Mouse (Mus musculus): ENCODE results near the gene Spns3.
"Not testable (repeated sequence)": the region's sequence is repeated elsewhere in the genome, so short reads cannot be mapped to it uniquely, and the experiment has no call there.

Gene Spns3

GRCm38 (mm10) chr11:72556470-72556869 is 6.2 kb upstream of the Spns3 start:
- DNase-seq: no peak

- peak; percentile 48 for DNase-seq
These were observed 1.3 kb upstream of the Spns3 start for GRCm38 (mm10) chr11:72551531-72552105.

- DNase-seq: no peak
These were observed 3.1 kb downstream of the Spns3 start for GRCm38 (mm10) chr11:72547181-72547580.

- no peak for DNase-seq
These were observed 5.6 kb downstream of the Spns3 start for GRCm38 (mm10) chr11:72544716-72545115.

GRCm38 (mm10) chr11:72543692-72544091 is 6.6 kb downstream of the Spns3 start:
- not testable (repeated sequence) for DNase-seq

GRCm38 (mm10) chr11:72542586-72542985 is 7.7 kb downstream of the Spns3 start:
- no peak for DNase-seq

- DNase-seq: no peak
These were observed 8.4 kb downstream of the Spns3 start for GRCm38 (mm10) chr11:72541928-72542327.

- peak; percentile 23 for DNase-seq
These were observed 9.9 kb downstream of the Spns3 start for GRCm38 (mm10) chr11:72540437-72540836.

GRCm38 (mm10) chr11:72538811-72539210 is 11.5 kb downstream of the Spns3 start:
- no peak for DNase-seq

- peak; percentile 32 for DNase-seq
These were observed 12.1 kb downstream of the Spns3 start for GRCm38 (mm10) chr11:72538037-72538755.

GRCm38 (mm10) chr11:72537503-72537902 is 12.8 kb downstream of the Spns3 start:
- DNase-seq: no peak

GRCm38 (mm10) chr11:72535519-72535918 is 14.8 kb downstream of the Spns3 start:
- no peak for DNase-seq

- no peak for DNase-seq
These were observed 17.4 kb downstream of the Spns3 start for GRCm38 (mm10) chr11:72532890-72533289.

- DNase-seq: peak; percentile 44
These were observed 18.7 kb downstream of the Spns3 start for GRCm38 (mm10) chr11:72531632-72532031.

- DNase-seq: no peak
These were observed 19.2 kb downstream of the Spns3 start for GRCm38 (mm10) chr11:72531144-72531543.

GRCm38 (mm10) chr11:72526190-72526589 is 24.1 kb downstream of the Spns3 start:
- DNase-seq: no peak

GRCm38 (mm10) chr11:72523711-72524110 is 26.6 kb downstream of the Spns3 start:
- DNase-seq: no peak

- peak; percentile 70 for DNase-seq
These were observed 27.7 kb downstream of the Spns3 start for GRCm38 (mm10) chr11:72522616-72523041.

GRCm38 (mm10) chr11:72521598-72522541 is 28.4 kb downstream of the Spns3 start:
- DNase-seq: no peak

- DNase-seq: no peak
These were observed 30.4 kb downstream of the Spns3 start for GRCm38 (mm10) chr11:72519895-72520294.

- DNase-seq: no peak
These were observed 31.1 kb downstream of the Spns3 start for GRCm38 (mm10) chr11:72519189-72519588.

- DNase-seq: no peak
These were observed 31.9 kb downstream of the Spns3 start for GRCm38 (mm10) chr11:72518449-72518848.

GRCm38 (mm10) chr11:72514967-72515366 is 35.3 kb downstream of the Spns3 start:
- no peak for DNase-seq

All from kidney, adult 11 months (tissue).